Mouse (Mus musculus) intestine, embryonic 16.5 days (tissue): Measurements from ENCODE around the gene Wbp1l. TPM values are rescaled to one million over a fixed set of nuclear protein-coding genes. Genes with fewer than 3 reads are reported as not detected.

Experiments
- ATAC-seq: fragments of 200-750 bp; cut with Nextera tagmentation; 2 replicates; pipeline ENCODE4 v1.8.0; 2017; ENCODE audit warnings: moderate TSS enrichment, moderate library complexity
- H3K27ac ChIP-seq: fragments of 300-500 bp; sonication (generic); 2 replicates; pipeline ENCODE4 v1.5.1; 2014; ENCODE audit warnings: mild to moderate bottlenecking, low read length
- H3K27me3 ChIP-seq: fragments of 300-500 bp; sonication (generic); replicated peaks from 2 replicates; pipeline ENCODE4 v1.6.1; 2014; ENCODE audit warnings: low read length, control low read depth, mixed read lengths; ENCODE audit not compliant: control insufficient read depth, insufficient read depth
- H3K36me3 ChIP-seq: fragments of 300-500 bp; sonication (generic); 2 replicates; pipeline ENCODE4 v1.6.1; 2014; ENCODE audit warnings: low read length, control low read depth; ENCODE audit not compliant: control insufficient read depth, insufficient read depth
- H3K4me1 ChIP-seq: fragments of 300-500 bp; sonication (generic); 2 replicates; pipeline ENCODE4 v1.6.1; 2014; ENCODE audit warnings: low read length, control low read depth, mixed read lengths; ENCODE audit not compliant: control insufficient read depth, insufficient read depth
- H3K4me2 ChIP-seq: fragments of 300-500 bp; sonication (generic); 2 replicates; pipeline ENCODE4 v1.6.1; 2014; ENCODE audit warnings: low read depth, low read length, control low read depth
- H3K4me3 ChIP-seq: fragments of 300-500 bp; sonication (generic); 2 replicates; pipeline ENCODE4 v1.5.1; 2014; ENCODE audit warnings: mild to moderate bottlenecking, low read length
- H3K9ac ChIP-seq: fragments of 300-500 bp; sonication (generic); 2 replicates; pipeline ENCODE4 v1.6.1; 2014; ENCODE audit warnings: low read depth, low read length
- H3K9me3 ChIP-seq: fragments of 300-500 bp; sonication (generic); 2 replicates; pipeline ENCODE4 v1.6.1; 2016; ENCODE audit warnings: low read length, control low read depth; ENCODE audit not compliant: control insufficient read depth
- WGBS: fragments of 180-500 bp; shearing (Covaris S2); extraction: QIAGEN DNeasy Blood & Tissue Kit; methylation state at CpG from one replicate; pipeline ENCODE4 v1.1.7; 2014; 5-methylcytosine and 5-hydroxymethylcytosine counted together
- polyA plus RNA-seq: library from polyadenylated mRNA; unstranded; fragments of >200 nt; fragmentation: Nextera tagmentation; extraction: Ambion mirVana; gene quantifications from 2 replicates; pipeline ENCODE4 v1.2.1, GENCODE M21; 2015

Wbp1l gene
- polyA plus RNA-seq, 1 experiment from 2014 or later, result 39.3 TPM

- Histone ChIP-seq H3K4me1 (no peaks in the 10 kb centered on the region), H3K4me2 (no peak overlapping the region), H3K36me3 (peaks cover 26% of the 10 kb centered on the region), H3K4me3 (no peak overlapping the region), H3K27ac (no peak overlapping the region), H3K9ac (no peak overlapping the region), H3K9me3 (no peaks in the 10 kb centered on the region), H3K27me3 (no peaks in the 10 kb centered on the region)
- WGBS, result 96% methylated on average over 7 of the region's 7 CpGs
- ATAC-seq, result 0 out of 2 replicates have a peak, but pooled peaks have one; percentile 12
Measured at GRCm38 (mm10) chr19:46658348-46658747, 59.5 kb downstream of the Wbp1l start.

DNA sequence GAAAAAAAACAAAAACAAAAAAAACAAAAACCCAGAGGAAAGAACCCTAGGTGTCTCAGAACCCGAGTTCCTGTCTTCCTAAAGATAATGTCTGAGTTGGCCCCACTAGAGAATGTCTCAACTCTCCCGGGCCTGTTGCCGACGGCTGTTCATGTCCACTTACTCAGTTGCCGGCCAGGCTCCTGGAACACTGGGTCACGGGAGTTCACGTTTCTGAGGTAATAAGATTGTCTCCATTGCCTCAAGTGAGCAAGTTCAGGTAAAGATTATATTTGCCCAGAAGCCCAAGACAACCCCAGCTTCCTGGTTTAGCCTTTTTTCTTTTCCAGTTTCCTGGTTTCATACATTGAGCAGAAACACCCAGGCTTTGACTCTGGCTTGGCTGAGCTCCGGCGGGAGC, 60.0 kb downstream of the Wbp1l start:
- Histone ChIP-seq H3K4me3 (no peak overlapping the region), H3K4me2 (no peak overlapping the region), H3K9ac (no peak overlapping the region), H3K36me3 (peaks cover 22% of the 10 kb centered on the region), H3K27me3 (no peaks in the 10 kb centered on the region), H3K27ac (no peak overlapping the region; the same call in 1 of the 2 replicates), H3K9me3 (no peaks in the 10 kb centered on the region), H3K4me1 (no peaks in the 10 kb centered on the region)
- WGBS, result 67% methylated on average over 9 of the region's 9 CpGs
- peak; percentile 61; the same call in 1 of the 2 replicates for ATAC-seq

- Histone ChIP-seq H3K36me3 (0 out of 2 replicates have a peak, but pooled peaks cover 4% of the 10 kb centered on the region), H3K27ac (no peak overlapping the region), H3K4me1 (no peaks in the 10 kb centered on the region), H3K4me3 (no peak overlapping the region), H3K4me2 (no peak overlapping the region), H3K27me3 (no peaks in the 10 kb centered on the region), H3K9ac (no peak overlapping the region), H3K9me3 (no peaks in the 10 kb centered on the region)
- ATAC-seq, result no peak
- WGBS, result 40% methylated on average over 4 of the region's 4 CpGs
Measured at GRCm38 (mm10) chr19:46661511-46661910, 62.6 kb downstream of the Wbp1l start.

DNA sequence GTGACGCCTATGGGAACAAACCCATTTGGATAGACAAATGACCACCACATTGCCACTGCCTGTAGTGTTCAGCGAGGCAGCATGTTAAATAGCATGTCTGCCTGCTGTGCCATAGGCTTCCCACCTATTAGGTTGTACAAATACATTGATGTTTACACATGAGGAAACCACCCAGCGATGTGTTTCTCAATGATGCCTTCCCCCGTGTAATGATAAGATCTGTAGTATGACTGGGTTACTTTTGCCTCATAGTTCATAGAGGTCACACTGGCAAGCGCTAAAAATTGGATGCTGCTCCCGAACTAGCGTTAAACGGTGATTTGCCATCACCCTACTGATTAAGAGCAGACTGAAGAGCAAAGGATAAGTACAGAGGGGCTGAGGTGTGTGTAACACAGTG, 63.3 kb downstream of the Wbp1l start:
- no peak overlapping the region for H3K4me3 ChIP-seq
- no peaks in the 10 kb centered on the region for H3K36me3 ChIP-seq
- H3K27ac ChIP-seq, result no peak overlapping the region
- 75% methylated on average over 8 of the region's 8 CpGs for WGBS
- H3K9ac ChIP-seq, result no peak overlapping the region
- H3K27me3 ChIP-seq, result no peaks in the 10 kb centered on the region
- no peak overlapping the region for H3K4me2 ChIP-seq
- H3K4me1 ChIP-seq, result no peaks in the 10 kb centered on the region
- no peak for ATAC-seq
- H3K9me3 ChIP-seq, result no peaks in the 10 kb centered on the region

- H3K4me1 ChIP-seq, result no peaks in the 10 kb centered on the region
- H3K9ac ChIP-seq, result no peak overlapping the region
- no peak for ATAC-seq
- 84% methylated on average over 6 of the region's 6 CpGs for WGBS
- H3K36me3 ChIP-seq, result no peaks in the 10 kb centered on the region
- no peaks in the 10 kb centered on the region for H3K27me3 ChIP-seq
- H3K4me3 ChIP-seq, result no peak overlapping the region
- no peak overlapping the region for H3K27ac ChIP-seq
- H3K4me2 ChIP-seq, result no peak overlapping the region
- no peaks in the 10 kb centered on the region for H3K9me3 ChIP-seq
Measured at GRCm38 (mm10) chr19:46662784-46663183, 63.9 kb downstream of the Wbp1l start.

GRCm38 (mm10) chr19:46665474-46665873, 66.6 kb downstream of the Wbp1l start:
- H3K36me3 ChIP-seq, result no peaks in the 10 kb centered on the region
- H3K27ac ChIP-seq, result no peak overlapping the region
- H3K9ac ChIP-seq, result no peak overlapping the region
- no peak for ATAC-seq
- WGBS, result 61% methylated on average over 7 of the region's 7 CpGs
- H3K9me3 ChIP-seq, result no peaks in the 10 kb centered on the region
- H3K27me3 ChIP-seq, result no peaks in the 10 kb centered on the region
- H3K4me1 ChIP-seq, result no peaks in the 10 kb centered on the region
- H3K4me2 ChIP-seq, result no peak overlapping the region
- no peak overlapping the region for H3K4me3 ChIP-seq

- Histone ChIP-seq H3K36me3 (no peaks in the 10 kb centered on the region), H3K4me3 (no peak overlapping the region), H3K27ac (no peak overlapping the region), H3K27me3 (no peaks in the 10 kb centered on the region; the same call in 1 of the 2 replicates), H3K4me2 (no peak overlapping the region), H3K9me3 (no peaks in the 10 kb centered on the region), H3K9ac (no peak overlapping the region), H3K4me1 (no peaks in the 10 kb centered on the region)
- ATAC-seq, result no peak
- 55% methylated on average over 11 of the region's 11 CpGs for WGBS
Measured at GRCm38 (mm10) chr19:46667300-46667699, 68.4 kb downstream of the Wbp1l start.

DNA sequence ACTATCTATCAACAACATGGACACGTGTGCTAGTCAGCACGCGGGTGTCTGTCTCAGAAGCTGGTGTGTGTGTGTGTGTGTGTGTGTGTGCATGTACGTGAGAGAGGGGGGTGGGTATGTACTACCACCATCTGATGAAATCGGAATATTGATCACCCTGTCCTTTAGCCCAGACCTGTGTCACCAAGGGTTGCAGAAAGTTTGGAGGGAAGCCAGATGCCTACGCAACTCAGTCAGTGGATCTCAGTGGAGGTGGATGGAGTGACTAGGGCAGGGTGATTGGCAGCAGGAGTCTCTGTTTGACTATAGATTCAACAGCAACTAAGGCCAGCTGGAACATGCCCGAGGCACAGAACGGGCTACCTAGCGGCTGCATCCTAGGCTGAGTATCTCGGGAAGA, 69.4 kb downstream of the Wbp1l start:
- Histone ChIP-seq H3K9ac (no peak overlapping the region), H3K4me2 (no peak overlapping the region), H3K4me3 (no peak overlapping the region), H3K9me3 (no peaks in the 10 kb centered on the region), H3K4me1 (no peaks in the 10 kb centered on the region), H3K36me3 (no peaks in the 10 kb centered on the region), H3K27ac (no peak overlapping the region), H3K27me3 (no peaks in the 10 kb centered on the region; the same call in 1 of the 2 replicates)
- no peak for ATAC-seq
- WGBS, result 82% methylated on average over 10 of the region's 10 CpGs

- Histone ChIP-seq H3K27me3 (no peaks in the 10 kb centered on the region; the same call in 1 of the 2 replicates), H3K27ac (no peak overlapping the region)
- 68% methylated on average over 5 of the region's 5 CpGs for WGBS
Measured at GRCm38 (mm10) chr19:46669802-46670201, 70.9 kb downstream of the Wbp1l start.

DNA sequence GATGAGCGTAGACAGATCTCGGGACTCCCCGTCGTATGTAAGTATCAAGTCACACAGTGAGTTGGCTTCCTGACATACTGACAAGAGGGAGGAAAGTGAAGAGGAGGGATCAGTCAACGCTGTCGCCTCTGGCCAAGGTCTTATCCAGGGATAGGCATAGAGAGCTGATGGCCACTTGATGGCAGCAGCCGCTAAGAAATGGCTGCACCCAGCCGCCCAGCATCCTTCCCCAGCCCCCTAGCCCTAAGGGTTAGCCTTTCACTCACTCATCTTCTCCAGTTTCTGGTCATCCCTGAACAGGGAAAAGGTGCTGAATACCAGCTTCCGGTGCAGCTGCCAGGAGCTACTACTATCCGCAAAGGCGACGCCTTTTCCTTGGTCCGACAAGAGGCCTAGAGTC, 71.8 kb downstream of the Wbp1l start:
- WGBS, result 31% methylated on average over 13 of the region's 13 CpGs
- Histone ChIP-seq H3K4me1 (no peaks in the 10 kb centered on the region), H3K9ac (no peak overlapping the region), H3K36me3 (no peaks in the 10 kb centered on the region), H3K9me3 (no peaks in the 10 kb centered on the region), H3K27me3 (no peaks in the 10 kb centered on the region; the same call in 1 of the 2 replicates), H3K4me2 (no peak overlapping the region), H3K27ac (no peak overlapping the region), H3K4me3 (no peak overlapping the region)
- peak; percentile 67; the same call in 1 of the 2 replicates for ATAC-seq

More at GRCm38 (mm10) chr19:46669802-46670201, 70.9 kb downstream of the Wbp1l start:
- no peak for ATAC-seq
- no peak overlapping the region for H3K9ac ChIP-seq
- no peak overlapping the region for H3K4me3 ChIP-seq
- no peaks in the 10 kb centered on the region for H3K36me3 ChIP-seq
- H3K9me3 ChIP-seq, result no peaks in the 10 kb centered on the region
- H3K4me1 ChIP-seq, result no peaks in the 10 kb centered on the region
- H3K4me2 ChIP-seq, result no peak overlapping the region
